Mouse (Mus musculus) heart, embryonic 16.5 days (tissue): Measurements from ENCODE around the gene Tcirg1. TPM values are rescaled to one million over a fixed set of nuclear protein-coding genes. Genes with fewer than 3 reads are reported as not detected.

Experiments
- ATAC-seq: fragments of 200-750 bp; cut with Nextera tagmentation; replicated peaks from 2 replicates; pipeline ENCODE4 v1.8.0; 2017; ENCODE audit warnings: moderate number of reproducible peaks; ENCODE audit not compliant: insufficient read depth, low FRiP score; ENCODE audit errors: extremely low read depth
- H3K27ac ChIP-seq: fragments of 300-500 bp; sonication (generic); 2 replicates; pipeline ENCODE4 v1.5.1; 2014; ENCODE audit warnings: mild to moderate bottlenecking, low read length, control low read depth, moderate library complexity
- H3K27me3 ChIP-seq: fragments of 300-500 bp; sonication (generic); 2 replicates; pipeline ENCODE4 v1.6.1; 2014; ENCODE audit warnings: low read length, mixed read lengths; ENCODE audit not compliant: control insufficient read depth, insufficient read depth
- H3K36me3 ChIP-seq: fragments of 300-500 bp; sonication (generic); 2 replicates; pipeline ENCODE4 v1.6.1; 2014; ENCODE audit not compliant: control insufficient read depth, insufficient read depth
- H3K4me1 ChIP-seq: fragments of 300-500 bp; sonication (generic); 2 replicates; pipeline ENCODE4 v1.6.1; 2014; ENCODE audit warnings: low read length, mixed read lengths; ENCODE audit not compliant: control insufficient read depth, insufficient read depth
- H3K4me2 ChIP-seq: fragments of 300-500 bp; sonication (generic); 2 replicates; pipeline ENCODE4 v1.6.1; 2014; ENCODE audit warnings: low read depth, mild to moderate bottlenecking, control low read depth, low read length
- H3K4me3 ChIP-seq: fragments of 300-500 bp; sonication (generic); 2 replicates; pipeline ENCODE4 v1.5.1; 2014; ENCODE audit warnings: mild to moderate bottlenecking, control low read depth, low read length
- H3K9ac ChIP-seq: fragments of 300-500 bp; sonication (generic); 2 replicates; pipeline ENCODE4 v1.6.1; 2014; ENCODE audit warnings: low read length, control low read depth
- H3K9me3 ChIP-seq: fragments of 300-500 bp; sonication (generic); replicated peaks from 2 replicates; pipeline ENCODE4 v1.6.1; 2016; ENCODE audit warnings: low read length; ENCODE audit not compliant: control insufficient read depth
- WGBS: fragments of 180-500 bp; shearing (Covaris S2); extraction: QIAGEN DNeasy Blood & Tissue Kit; methylation state at CpG from one replicate; pipeline ENCODE4 v1.1.7; 2014; 5-methylcytosine and 5-hydroxymethylcytosine counted together
- polyA plus RNA-seq: library from polyadenylated mRNA; unstranded; fragments of >200 nt; fragmentation: Nextera tagmentation; extraction: Ambion mirVana; gene quantifications from 2 replicates; pipeline ENCODE4 v1.2.1, GENCODE M21; 2015

Tcirg1 gene
- polyA plus RNA-seq, 1 experiment from 2014 or later, result 32.3 TPM

DNA sequence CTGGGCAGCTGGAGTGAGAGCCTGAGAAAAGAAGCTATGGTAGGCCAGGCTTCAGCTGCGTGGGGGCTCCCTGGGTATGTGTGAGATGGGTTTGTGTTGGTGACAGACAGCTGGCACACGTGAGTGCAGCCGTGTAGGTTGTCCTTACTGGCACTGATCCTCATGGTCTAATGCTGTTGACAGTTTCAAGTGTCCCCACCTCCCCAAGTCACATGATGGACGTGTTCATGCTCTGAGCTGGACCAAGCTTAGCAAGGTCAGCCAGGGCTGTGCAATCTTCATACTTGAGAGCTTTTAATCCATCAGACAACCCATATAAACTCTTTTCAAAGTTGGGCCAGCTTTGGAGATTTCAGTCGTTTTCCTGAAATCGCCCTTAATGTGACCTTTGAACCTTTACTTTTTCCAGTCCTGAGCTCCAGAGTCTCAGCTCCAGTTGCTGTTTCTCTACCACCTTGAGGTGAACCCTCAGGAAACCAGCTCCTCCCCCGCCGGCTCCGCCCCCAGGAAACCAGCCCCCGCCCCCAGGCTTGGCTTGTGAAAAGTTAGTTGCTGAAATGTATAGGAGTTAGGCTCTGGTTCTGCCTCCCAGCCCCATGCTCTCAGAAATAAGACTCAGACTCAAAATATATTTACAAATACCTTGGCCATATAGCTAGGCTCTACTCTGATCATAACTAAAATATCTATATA lies 39.1 kb upstream of the Tcirg1 start:
- H3K9me3 ChIP-seq, result no peaks in the 10 kb centered on the region
- ATAC-seq, result peak; percentile 81
- WGBS, result 15% methylated on average over 10 of the region's 10 CpGs
- H3K36me3 ChIP-seq, result no peaks in the 10 kb centered on the region
- H3K27me3 ChIP-seq, result no peaks in the 10 kb centered on the region
- peak overlapping the region; percentile 75 for H3K27ac ChIP-seq
- no peak overlapping the region for H3K9ac ChIP-seq
- H3K4me2 ChIP-seq, result peak overlapping the region; percentile 33; the same call in 1 of the 2 replicates
- H3K4me1 ChIP-seq, result peaks cover 15% of the 10 kb centered on the region
- no peak overlapping the region for H3K4me3 ChIP-seq

DNA sequence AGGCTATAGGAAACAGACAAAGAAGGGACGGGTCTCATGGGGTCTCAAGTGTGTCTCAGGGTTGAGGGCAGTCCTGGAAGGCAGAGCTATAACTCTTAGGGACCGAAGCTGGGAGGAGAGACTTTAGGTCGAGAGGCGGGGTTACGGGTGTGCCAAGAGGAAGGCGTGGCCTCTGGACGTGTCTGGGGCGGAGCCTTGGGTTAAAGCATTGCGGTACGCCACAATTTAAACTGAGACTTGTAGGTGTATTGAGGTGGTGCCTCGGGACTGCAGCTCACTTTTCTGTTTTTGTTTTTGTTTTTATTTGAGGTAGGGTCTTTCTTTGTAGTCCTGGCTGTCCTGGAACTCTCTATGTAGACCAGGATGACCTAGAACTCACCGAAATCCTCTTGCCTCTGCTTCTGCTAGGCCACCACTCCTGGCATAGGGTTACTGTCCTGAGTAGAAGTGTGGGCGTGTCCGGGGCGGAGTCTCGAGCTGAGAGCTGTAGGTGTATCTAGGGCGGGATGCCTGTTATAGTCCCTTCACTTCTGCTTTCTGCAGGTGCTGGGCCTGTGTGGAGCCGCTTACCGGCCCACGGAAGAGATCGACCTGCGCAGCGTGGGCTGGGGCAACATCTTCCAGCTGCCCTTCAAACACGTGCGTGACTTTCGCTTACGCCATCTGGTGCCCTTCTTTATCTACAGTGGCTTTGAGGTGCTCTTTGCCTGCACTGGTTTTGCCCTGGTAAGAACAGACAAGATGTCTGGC lies 36.2 kb upstream of the Tcirg1 start:
- 17% methylated on average over 27 of the region's 27 CpGs for WGBS
- Histone ChIP-seq H3K4me2 (peak overlapping the region; percentile 61), H3K36me3 (no peaks in the 10 kb centered on the region), H3K9ac (peak overlapping the region; percentile 46), H3K4me1 (peaks cover 15% of the 10 kb centered on the region), H3K27me3 (no peaks in the 10 kb centered on the region), H3K27ac (no peak overlapping the region), H3K9me3 (no peaks in the 10 kb centered on the region), H3K4me3 (peak overlapping the region; percentile 39)
- ATAC-seq, result no peak

DNA sequence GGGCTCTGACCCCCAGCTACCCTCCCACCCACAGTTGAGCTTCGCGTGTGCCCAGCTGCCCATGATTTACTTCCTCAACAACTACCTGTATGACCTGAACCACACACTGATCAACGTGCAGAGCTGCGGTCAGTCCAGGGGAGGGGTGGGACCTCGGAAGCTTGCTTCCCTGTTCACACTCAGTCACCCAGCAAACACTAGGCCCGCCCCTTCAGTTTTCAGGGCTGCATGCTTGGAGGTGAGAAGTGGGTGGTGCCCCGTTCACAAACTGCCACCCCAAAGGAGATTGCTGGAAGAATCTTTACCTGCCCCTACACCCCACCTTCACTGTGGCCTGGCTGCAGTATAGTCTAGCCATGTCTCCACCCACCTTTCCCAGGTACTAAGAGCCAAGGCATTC lies 35.4 kb upstream of the Tcirg1 start:
- WGBS, result 80% methylated on average over 7 of the region's 7 CpGs
- ATAC-seq, result no peak
- peaks cover 15% of the 10 kb centered on the region for H3K4me1 ChIP-seq
- H3K27ac ChIP-seq, result no peak overlapping the region
- H3K4me3 ChIP-seq, result no peak overlapping the region
- H3K9me3 ChIP-seq, result no peaks in the 10 kb centered on the region
- no peak overlapping the region for H3K4me2 ChIP-seq
- H3K9ac ChIP-seq, result no peak overlapping the region
- no peaks in the 10 kb centered on the region for H3K27me3 ChIP-seq
- no peaks in the 10 kb centered on the region for H3K36me3 ChIP-seq

DNA sequence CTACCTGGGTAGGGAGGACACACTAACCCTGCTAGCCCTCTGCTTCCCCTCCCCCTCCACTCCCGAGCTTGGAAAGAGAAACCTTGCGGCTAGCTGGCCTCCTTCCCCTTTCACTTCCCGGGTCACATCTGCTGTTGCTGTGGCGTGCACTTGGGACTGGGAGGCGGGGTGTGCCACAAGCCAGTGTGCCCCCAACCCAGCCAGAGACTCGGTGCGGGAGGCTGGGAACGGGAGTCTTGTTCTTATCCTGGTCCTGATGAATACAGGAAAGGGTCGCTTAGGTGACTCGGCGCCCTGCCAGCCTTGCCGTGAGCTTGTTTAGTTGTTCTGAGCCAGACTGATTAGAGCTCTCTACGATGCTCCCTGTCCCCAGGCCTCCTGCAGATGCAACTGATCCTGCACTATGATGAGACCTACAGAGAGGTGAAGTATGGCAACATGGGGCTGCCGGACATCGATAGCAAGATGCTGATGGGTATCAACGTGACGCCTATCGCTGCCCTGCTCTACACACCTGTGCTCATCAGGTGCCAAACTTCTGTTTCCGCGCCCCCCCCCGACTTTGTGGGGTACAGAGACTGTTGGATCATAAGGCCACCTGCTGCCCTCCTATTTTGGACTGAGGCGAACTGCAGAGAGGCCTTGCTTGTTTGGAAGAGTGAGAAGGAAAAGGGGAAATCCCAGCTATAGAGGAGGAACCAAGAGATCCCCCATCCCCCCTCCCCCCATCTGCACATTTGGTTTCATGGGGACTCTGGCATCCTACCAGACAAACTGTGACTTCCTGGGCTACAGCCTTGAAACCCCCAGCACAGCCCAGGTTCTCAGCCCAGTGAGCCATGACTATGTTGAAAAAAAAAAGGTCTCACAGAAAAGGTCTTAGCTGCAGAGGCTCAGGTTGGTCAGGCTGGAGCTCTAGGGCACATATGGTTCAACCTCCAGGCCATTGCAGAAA lies 29.2 kb upstream of the Tcirg1 start:
- Histone ChIP-seq H3K4me3 (peak overlapping the region; percentile 73), H3K9ac (peak overlapping the region; percentile 79), H3K4me1 (peaks cover 9% of the 10 kb centered on the region), H3K4me2 (peak overlapping the region; percentile 98), H3K27me3 (no peaks in the 10 kb centered on the region), H3K27ac (peak overlapping the region; percentile 59), H3K9me3 (no peaks in the 10 kb centered on the region), H3K36me3 (no peaks in the 10 kb centered on the region)
- ATAC-seq, result peak; percentile 31; the same call in 1 of the 2 replicates
- WGBS, result 6% methylated on average over 22 of the region's 22 CpGs

DNA sequence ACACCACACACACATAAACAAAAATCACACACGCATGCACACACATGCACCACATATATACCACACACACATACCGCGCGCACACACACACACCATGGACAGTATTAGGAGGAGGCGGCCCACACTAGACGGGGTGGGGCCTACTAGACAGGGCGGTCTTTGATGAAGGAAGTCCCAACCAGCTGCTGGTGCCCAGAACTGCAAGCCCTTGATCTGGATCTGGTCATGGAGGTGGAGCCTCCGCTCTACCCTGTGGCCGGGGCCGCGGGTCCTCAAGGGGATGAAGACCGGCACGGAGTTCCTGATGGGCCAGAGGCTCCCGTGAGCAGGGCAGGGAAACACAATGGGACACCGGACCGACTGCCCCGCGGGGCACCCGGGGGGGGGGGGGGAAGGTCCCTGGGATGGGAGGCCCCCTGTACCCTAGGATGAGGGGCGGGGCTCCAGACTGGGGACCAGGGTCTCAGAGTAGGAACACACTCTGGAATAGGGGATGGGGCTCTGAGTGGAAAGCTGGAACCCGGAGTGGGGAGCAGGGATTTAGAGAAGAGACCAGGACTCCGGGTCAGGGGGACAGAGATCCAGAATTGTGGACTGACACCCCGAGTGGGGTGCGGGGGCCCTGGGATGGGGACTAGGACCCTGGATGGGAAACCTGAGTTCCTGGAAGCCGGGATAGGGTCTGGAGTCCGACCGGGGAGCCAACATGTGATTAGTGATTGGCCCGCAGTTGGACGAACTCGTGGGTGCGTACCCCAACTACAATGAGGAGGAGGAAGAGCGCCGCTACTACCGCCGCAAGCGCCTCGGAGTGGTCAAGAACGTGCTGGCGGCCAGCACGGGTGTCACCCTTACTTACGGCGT lies 28.3 kb upstream of the Tcirg1 start, which contains the start of gene Unc93b1:
Gene Unc93b1, plus strand, starts transcription at position 155 of the 864 bp plus-strand sequence.
- WGBS, result 6% methylated on average over 42 of the region's 42 CpGs
- Histone ChIP-seq H3K4me1 (peaks cover 14% of the 10 kb centered on the region), H3K9ac (peak within 1 kb of the TSS; percentile 79), H3K9me3 (no peaks in the 10 kb centered on the region), H3K4me2 (peak within 1 kb of the TSS; percentile 98), H3K27ac (peak within 1 kb of the TSS; percentile 59), H3K36me3 (no peaks in the 10 kb centered on the region), H3K27me3 (no peaks in the 10 kb centered on the region), H3K4me3 (peak within 1 kb of the TSS; percentile 73)
- ATAC-seq, result peak; percentile 81

DNA sequence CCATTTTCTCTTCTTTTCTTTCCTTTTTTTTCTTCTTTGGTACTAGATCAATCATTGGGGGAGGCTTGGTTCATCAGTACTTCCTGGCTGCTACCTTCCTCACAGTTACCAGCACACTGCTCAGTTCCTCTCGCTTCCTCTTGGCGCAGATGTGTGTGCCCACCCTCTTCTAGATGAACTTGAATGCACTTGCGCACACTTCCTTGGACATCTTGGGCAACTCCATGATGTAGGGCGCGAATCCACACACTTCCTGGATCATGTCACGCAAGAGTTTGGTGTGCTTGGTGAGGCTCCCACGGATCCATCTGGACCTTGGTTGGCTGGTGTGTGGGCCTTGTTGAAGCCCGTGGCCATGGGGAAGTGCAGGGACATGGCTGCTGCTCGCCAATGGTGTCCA lies 24.8 kb upstream of the Tcirg1 start:
- Histone ChIP-seq H3K36me3 (no peaks in the 10 kb centered on the region), H3K4me3 (no peak overlapping the region), H3K9ac (no peak overlapping the region), H3K9me3 (no peaks in the 10 kb centered on the region), H3K27me3 (no peaks in the 10 kb centered on the region), H3K4me1 (peaks cover 29% of the 10 kb centered on the region), H3K27ac (no peak overlapping the region), H3K4me2 (no peak overlapping the region)
- ATAC-seq, result no peak
- WGBS, result 86% methylated on average over 9 of the region's 9 CpGs

DNA sequence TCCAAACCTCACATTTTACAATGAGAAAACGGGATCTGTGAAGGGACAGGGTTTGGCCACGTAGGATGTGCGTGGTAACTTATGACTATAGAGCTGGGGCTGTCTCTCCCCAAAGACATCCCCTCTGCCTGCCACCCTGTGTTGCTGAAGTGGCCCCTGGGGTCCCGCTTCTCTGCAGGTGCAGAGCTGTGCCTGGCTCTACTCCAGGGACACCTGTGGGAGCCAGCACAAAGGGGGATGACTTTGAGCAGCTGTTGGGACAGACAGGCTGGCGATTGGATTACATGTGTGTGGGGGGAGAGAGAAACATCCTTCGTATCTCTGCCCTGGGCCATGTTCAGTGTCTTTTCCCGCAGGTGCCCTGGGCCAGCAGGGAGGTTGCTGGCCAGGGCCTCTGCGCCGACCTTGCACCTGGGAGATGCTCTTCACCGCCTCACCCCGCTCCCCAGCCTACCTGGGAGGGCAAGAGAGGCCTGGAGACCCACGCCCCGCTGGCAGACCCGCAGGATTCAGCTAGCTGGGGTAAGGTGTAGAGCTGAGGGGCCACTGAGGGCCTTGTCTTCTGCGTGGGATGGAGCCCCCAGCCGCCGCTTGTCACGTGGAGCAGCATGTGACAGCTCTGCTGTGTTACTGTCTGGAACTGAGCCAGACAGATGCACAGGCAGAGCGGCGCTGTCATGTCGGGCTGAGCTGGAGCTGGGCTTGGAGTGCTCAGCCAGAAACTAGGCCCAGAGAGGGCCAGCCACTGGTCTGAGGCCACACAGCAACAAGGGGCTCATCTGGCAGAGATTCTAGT lies 23.5 kb upstream of the Tcirg1 start:
- WGBS, result 59% methylated on average over 21 of the region's 21 CpGs
- Histone ChIP-seq H3K27me3 (no peaks in the 10 kb centered on the region), H3K4me1 (peaks cover 23% of the 10 kb centered on the region), H3K27ac (peak overlapping the region; percentile 77), H3K9ac (no peak overlapping the region), H3K4me3 (no peak overlapping the region), H3K9me3 (no peaks in the 10 kb centered on the region), H3K4me2 (peak overlapping the region; percentile 3; the same call in 1 of the 2 replicates), H3K36me3 (no peaks in the 10 kb centered on the region)
- 0 out of 2 replicates have a peak, but pooled peaks have one; percentile 11 for ATAC-seq
